Mouse (Mus musculus) testis, postnatal 10 days (tissue): ENCODE measurements at regions not wholly inside any gene's neighbourhood (a gene's known extent, or its start where the extent isn't known, plus 50 kb on each side); places are given as distances from the start of the nearest gene placed in this dataset.
A peak's percentile ranks its signal among the peaks of the same experiment; 100 is the strongest.
"Not testable (repeated sequence)": the region's sequence is repeated elsewhere in the genome, so short reads cannot be mapped to it uniquely, and the experiment has no call there.

Experiments used
- DNase-seq: peaks from one replicate; pipeline ENCODE4 v3.0.0; 2021; ENCODE audit warnings: low spot score

DNA sequence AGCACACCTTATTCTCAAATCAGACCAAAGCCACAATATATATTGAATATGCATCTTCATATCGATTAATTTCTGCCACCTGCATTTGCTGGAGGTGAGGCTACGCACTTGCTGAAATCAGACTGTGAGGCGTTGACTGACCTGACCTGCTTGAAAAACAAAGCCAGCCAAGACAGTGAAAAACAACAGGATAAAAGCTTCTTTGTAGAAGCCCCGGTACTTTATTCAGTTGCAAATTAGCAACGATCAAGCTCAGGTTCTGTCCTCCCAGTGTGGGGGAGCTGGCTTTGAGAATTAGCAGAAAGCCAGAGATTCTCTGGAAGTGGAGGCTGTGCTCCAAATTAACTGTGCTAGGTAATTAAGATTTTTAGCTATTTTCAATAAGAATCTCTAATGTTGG lies 100.6 kb downstream of the Vmn2r79 start:
- no peak for DNase-seq

- not testable (repeated sequence) for DNase-seq
These were observed 103.7 kb downstream of the Vmn2r79 start for GRCm38 (mm10) chr7:87099611-87100010.

DNA sequence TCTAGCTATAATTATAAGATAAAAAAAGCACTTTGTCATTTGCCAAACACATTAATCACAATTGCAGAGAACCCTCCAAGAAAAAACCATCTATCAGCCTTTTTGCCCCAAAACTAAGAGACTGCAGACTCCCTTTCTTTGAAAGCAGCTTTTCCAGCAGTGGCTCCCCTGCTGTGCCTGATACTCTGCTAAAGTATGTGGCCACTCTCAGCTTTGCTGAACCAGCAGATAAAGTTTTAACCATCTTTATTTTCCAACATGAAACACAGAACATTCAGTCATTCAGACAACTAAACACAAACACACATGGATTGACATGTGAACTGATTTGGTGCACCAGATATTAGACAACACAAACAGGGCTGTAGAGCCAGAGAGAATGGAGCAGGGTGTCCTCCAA lies 104.5 kb downstream of the Vmn2r79 start:
- DNase-seq: not testable (repeated sequence)

DNA sequence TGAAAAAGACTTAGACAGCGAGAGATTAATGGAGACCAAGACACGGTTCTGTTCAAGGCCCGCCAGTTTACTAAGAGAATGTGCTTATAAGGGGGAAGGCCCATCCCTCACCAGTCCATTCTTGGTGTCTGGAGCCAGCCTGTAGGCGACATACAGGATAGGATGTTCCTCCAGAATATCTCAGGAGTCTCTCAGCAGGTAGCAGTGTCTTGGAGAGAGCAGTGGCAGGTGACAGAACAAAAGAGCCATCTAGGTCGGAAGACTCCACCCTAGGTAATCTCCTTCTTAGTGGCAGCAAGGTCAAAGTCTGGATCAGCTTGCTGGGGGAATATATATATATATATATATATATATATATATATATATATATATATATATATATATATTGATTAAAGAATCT lies 105.4 kb downstream of the Vmn2r79 start:
- DNase-seq: not testable (repeated sequence)

DNA sequence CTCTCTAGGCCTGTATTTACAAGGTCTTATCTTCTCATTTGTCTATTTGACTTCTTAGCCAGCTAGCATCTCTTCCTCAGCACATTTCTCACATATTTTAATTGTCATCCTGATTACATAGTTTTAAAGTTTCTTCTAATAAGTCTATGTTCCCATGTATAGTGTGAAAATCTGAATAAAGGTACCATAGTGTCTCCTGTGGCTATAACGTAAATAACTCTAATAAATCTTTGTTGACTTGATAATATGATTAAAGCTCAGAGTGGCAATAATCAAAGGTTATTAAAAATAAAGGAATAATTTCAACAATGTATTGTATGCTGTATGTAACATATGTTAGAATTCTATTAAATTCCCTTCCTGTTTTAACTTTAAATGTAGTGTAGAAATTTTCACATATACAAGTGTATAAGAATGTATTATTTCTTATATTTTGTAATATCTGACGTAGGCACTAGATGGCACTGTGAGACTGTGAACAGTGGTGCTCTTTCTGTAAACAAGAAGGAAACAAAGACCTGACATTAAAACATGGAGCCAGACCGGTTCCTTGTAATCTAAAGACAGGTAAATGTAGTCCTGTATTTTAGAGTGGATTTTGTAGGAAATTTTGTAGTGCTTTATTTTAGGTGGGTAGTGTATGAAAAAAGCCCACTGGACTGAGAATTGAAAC lies 114.5 kb downstream of the Vmn2r79 start:
- no peak for DNase-seq

- DNase-seq: no peak
These were observed 115.1 kb downstream of the Vmn2r79 start for GRCm38 (mm10) chr7:87110985-87111372.

GRCm38 (mm10) chr7:87113654-87114053 lies 117.7 kb downstream of the Vmn2r79 start:
- peak; percentile 46 for DNase-seq

DNA sequence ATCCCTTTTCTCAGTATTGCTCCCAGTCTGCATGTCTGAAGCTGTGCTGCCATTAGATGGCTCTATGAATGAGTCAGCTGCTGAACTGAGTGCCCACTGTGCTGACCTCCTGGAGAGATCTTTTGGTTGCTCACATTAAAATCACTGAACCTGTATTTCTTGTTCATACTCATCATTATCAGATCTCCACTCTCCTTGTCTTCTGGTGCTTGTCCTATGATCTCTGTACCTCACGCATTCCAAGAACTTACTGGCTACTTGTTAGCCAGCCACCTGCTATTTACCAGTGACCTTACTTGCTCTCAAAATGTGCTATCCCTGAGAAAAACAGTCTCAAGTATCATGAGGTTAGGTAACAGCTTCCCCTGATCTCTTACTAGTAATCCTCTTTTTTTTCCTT lies 123.4 kb upstream of the Nox4 start:
- DNase-seq: no peak

DNA sequence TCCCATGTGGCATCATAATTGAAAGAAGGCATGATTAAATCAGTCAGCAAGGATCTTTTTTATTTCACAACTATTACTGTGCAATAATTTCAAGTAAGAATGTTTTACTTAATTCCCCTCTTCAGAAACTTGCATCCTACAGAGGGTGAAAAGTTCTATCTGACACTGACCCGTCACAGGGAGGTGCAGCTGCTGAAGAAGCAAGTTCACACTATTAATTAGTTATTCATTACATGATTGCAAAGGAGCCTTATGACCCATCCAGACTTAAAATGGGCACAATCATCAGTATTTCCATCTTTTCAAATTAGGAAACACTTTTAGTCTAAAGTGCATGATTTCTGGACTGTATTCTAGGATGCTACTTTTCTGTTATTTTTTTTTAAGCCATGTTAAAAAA lies 100.0 kb upstream of the Nox4 start:
- DNase-seq: no peak

GRCm38 (mm10) chr7:87147703-87148102 lies 98.2 kb upstream of the Nox4 start:
- DNase-seq: no peak

GRCm38 (mm10) chr7:87148681-87149080 lies 97.2 kb upstream of the Nox4 start:
- no peak for DNase-seq

DNA sequence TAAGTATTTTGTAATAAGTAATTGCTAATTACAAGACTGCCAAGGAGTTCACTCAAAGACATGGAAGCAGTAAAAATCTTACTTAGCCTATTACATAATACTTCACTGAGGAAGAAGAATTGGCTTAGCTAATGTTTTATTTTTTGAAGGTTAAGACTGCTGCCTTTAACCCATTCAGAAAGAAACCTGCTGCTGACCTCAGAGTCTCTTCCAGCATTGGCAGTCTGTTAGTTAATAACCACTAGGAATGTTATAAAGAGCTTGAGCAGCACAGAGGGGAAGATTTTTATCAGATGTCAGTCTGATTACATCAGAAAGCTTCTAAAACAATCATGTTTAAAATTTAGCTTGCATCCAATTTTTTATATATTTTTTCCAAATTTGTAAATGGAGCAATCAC lies 94.9 kb upstream of the Nox4 start:
- no peak for DNase-seq

DNA sequence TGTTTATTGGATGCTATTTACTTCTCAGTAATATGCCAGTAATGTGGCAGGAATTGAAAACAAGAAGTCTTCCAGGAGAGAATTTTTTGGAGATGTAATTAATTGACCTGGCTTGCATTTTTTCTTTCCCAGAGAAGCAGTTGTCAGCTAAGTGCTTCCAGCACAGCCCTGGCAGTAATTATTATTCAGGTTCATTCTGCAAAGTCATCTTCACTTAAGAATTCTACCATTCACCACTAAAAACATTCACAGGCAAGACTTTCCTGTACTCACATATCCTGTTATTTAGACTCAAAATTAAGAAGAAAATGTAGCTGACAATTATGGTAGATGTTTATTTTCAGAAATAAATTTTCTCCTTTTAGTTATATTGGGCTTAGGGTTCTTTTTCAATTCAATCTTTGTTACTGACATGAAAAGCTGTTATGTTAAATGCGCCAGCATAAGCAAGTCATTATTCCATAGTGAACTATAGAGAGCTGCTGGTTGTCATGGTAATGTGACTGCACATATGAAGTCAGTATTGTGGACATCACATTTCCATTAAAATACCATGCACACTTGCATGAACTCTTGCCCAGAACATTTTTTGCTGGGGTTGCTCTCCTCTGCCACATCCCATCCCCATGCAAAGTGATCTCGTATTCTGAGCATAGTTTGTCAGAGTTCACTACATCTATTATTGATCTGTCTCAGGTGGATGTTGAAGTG lies 59.3 kb upstream of the Nox4 start:
- no peak for DNase-seq

DNA sequence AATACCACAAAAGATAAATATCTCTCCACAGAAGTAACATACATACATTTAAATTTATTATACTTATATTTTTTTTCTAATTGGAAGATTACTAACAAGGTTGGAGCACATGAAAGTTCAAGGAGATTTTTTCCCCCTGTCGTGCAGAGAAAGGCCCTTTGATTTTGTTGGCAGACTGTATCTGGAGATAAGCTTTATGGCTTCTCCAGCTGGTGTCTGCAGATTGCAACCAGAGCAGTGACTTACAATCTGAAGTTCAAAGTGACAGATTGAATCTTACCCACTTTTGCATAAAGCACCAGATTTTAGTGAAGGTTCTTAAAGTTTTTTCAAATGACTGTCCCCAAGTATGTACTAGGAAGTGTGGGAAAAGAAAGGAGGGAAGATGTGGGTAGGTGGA lies 50.2 kb upstream of the Nox4 start:
- DNase-seq: no peak
